Mouse (Mus musculus) forebrain, embryonic 15.5 days (tissue): ENCODE measurements at regions not wholly inside any gene's neighbourhood (a gene's known extent, or its start where the extent isn't known, plus 50 kb on each side); places are given as distances from the start of the nearest gene placed in this dataset.

ENCODE experiments used
- ATAC-seq: fragments of 200-750 bp; cut with Nextera tagmentation; replicated peaks from 2 replicates; pipeline ENCODE4 v1.8.0; 2017; ENCODE audit warnings: mild to moderate bottlenecking, moderate TSS enrichment, moderate library complexity
- H3K27ac ChIP-seq: fragments of 300-500 bp; sonication (generic); replicated peaks from 2 replicates; pipeline ENCODE4 v1.5.1; 2015; ENCODE audit warnings: mild to moderate bottlenecking, inconsistent platforms
- H3K27me3 ChIP-seq: fragments of 300-500 bp; sonication (generic); 2 replicates; pipeline ENCODE4 v1.6.1; 2015; ENCODE audit warnings: inconsistent platforms
- H3K36me3 ChIP-seq: fragments of 300-500 bp; sonication (generic); 2 replicates; pipeline ENCODE4 v1.6.1; 2015; ENCODE audit warnings: mild to moderate bottlenecking, inconsistent platforms
- H3K4me1 ChIP-seq: fragments of 300-500 bp; sonication (generic); 2 replicates; pipeline ENCODE4 v1.6.1; 2015; ENCODE audit warnings: inconsistent platforms
- H3K4me2 ChIP-seq: fragments of 300-500 bp; sonication (generic); replicated peaks from 2 replicates; pipeline ENCODE4 v1.6.1; 2015; ENCODE audit warnings: mild to moderate bottlenecking, inconsistent platforms
- H3K4me3 ChIP-seq: fragments of 300-500 bp; sonication (generic); 2 replicates; pipeline ENCODE4 v1.5.1; 2015; ENCODE audit warnings: mild to moderate bottlenecking, inconsistent platforms
- H3K9ac ChIP-seq: fragments of 300-500 bp; sonication (generic); replicated peaks from 2 replicates; pipeline ENCODE4 v1.6.1; 2015; ENCODE audit warnings: mild to moderate bottlenecking, inconsistent platforms
- H3K9me3 ChIP-seq: fragments of 300-500 bp; sonication (generic); 2 replicates; pipeline ENCODE4 v1.6.1; 2016; ENCODE audit warnings: inconsistent platforms
- WGBS: fragments of 180-500 bp; shearing (Covaris S2); methylation state at CpG from one replicate; pipeline ENCODE4 v1.1.7; 2015; ENCODE audit warnings: mixed read lengths; 5-methylcytosine and 5-hydroxymethylcytosine counted together

- H3K9me3 ChIP-seq = no peaks in the 10 kb centered on the region
- H3K4me2 ChIP-seq = no peak overlapping the region
- no peak for ATAC-seq
- WGBS = 15% methylated on average over 15 of the region's 15 CpGs
- no peaks in the 10 kb centered on the region for H3K27me3 ChIP-seq
- no peak overlapping the region for H3K27ac ChIP-seq
- H3K9ac ChIP-seq = no peak overlapping the region
- H3K4me1 ChIP-seq = no peaks in the 10 kb centered on the region
- no peak overlapping the region for H3K4me3 ChIP-seq
- H3K36me3 ChIP-seq = no peaks in the 10 kb centered on the region
Measured at GRCm38 (mm10) chr8:88972993-88973690, 70.8 kb downstream of the Sall1 start.

- H3K4me1 ChIP-seq = no peaks in the 10 kb centered on the region
- H3K27ac ChIP-seq = no peak overlapping the region
- H3K36me3 ChIP-seq = no peaks in the 10 kb centered on the region
Measured at GRCm38 (mm10) chr8:88958843-88959242, 85.1 kb downstream of the Sall1 start.

GRCm38 (mm10) chr8:88953178-88953577, 90.8 kb downstream of the Sall1 start:
- WGBS = 54% methylated on average over 2 of the region's 2 CpGs
- Histone ChIP-seq H3K4me2 (no peak overlapping the region), H3K27ac (no peak overlapping the region), H3K4me3 (no peak overlapping the region), H3K4me1 (no peaks in the 10 kb centered on the region), H3K27me3 (no peaks in the 10 kb centered on the region), H3K36me3 (no peaks in the 10 kb centered on the region), H3K9me3 (no peaks in the 10 kb centered on the region), H3K9ac (no peak overlapping the region)
- no peak for ATAC-seq

More at GRCm38 (mm10) chr8:88958843-88959242, 85.1 kb downstream of the Sall1 start:
- H3K4me2 ChIP-seq = no peak overlapping the region
- ATAC-seq = no peak
- no peak overlapping the region for H3K4me3 ChIP-seq
- no peak overlapping the region for H3K9ac ChIP-seq
- H3K27me3 ChIP-seq = no peaks in the 10 kb centered on the region
- no peaks in the 10 kb centered on the region for H3K9me3 ChIP-seq

- H3K4me1 ChIP-seq = no peaks in the 10 kb centered on the region
- H3K4me3 ChIP-seq = no peak overlapping the region
- H3K9me3 ChIP-seq = no peaks in the 10 kb centered on the region
- H3K4me2 ChIP-seq = no peak overlapping the region
- no peaks in the 10 kb centered on the region for H3K36me3 ChIP-seq
- no peak overlapping the region for H3K9ac ChIP-seq
- no peak for ATAC-seq
- no peaks in the 10 kb centered on the region for H3K27me3 ChIP-seq
- no peak overlapping the region for H3K27ac ChIP-seq
- 88% methylated on average over 7 of the region's 7 CpGs for WGBS
Measured at GRCm38 (mm10) chr8:88951829-88952155, 92.2 kb downstream of the Sall1 start.

- H3K9ac ChIP-seq = no peak overlapping the region
- H3K36me3 ChIP-seq = no peaks in the 10 kb centered on the region
- no peaks in the 10 kb centered on the region for H3K27me3 ChIP-seq
- no peak overlapping the region for H3K4me3 ChIP-seq
- H3K9me3 ChIP-seq = no peaks in the 10 kb centered on the region
- no peak overlapping the region for H3K4me2 ChIP-seq
- no peaks in the 10 kb centered on the region for H3K4me1 ChIP-seq
- no peak for ATAC-seq
- H3K27ac ChIP-seq = no peak overlapping the region
- 93% methylated on average over 16 of the region's 16 CpGs for WGBS
Measured at GRCm38 (mm10) chr8:88951145-88951828, 92.7 kb downstream of the Sall1 start.

GRCm38 (mm10) chr8:88949975-88950374, 94.0 kb downstream of the Sall1 start:
- Histone ChIP-seq H3K4me2 (no peak overlapping the region), H3K9me3 (no peaks in the 10 kb centered on the region), H3K4me3 (no peak overlapping the region), H3K36me3 (no peaks in the 10 kb centered on the region), H3K4me1 (no peaks in the 10 kb centered on the region), H3K27ac (no peak overlapping the region), H3K9ac (no peak overlapping the region), H3K27me3 (no peaks in the 10 kb centered on the region)
- 96% methylated on average over 6 of the region's 6 CpGs for WGBS
- ATAC-seq = no peak

GRCm38 (mm10) chr8:88948981-88949380, 95.0 kb downstream of the Sall1 start:
- Histone ChIP-seq H3K4me3 (no peak overlapping the region), H3K36me3 (no peaks in the 10 kb centered on the region), H3K27me3 (no peaks in the 10 kb centered on the region), H3K4me2 (no peak overlapping the region), H3K4me1 (no peaks in the 10 kb centered on the region), H3K9me3 (no peaks in the 10 kb centered on the region), H3K27ac (no peak overlapping the region), H3K9ac (no peak overlapping the region)
- no peak for ATAC-seq
- WGBS = 74% methylated on average over 16 of the region's 16 CpGs

GRCm38 (mm10) chr8:88948328-88948727, 95.6 kb downstream of the Sall1 start:
- Histone ChIP-seq H3K9me3 (no peaks in the 10 kb centered on the region), H3K9ac (no peak overlapping the region), H3K36me3 (no peaks in the 10 kb centered on the region), H3K4me1 (no peaks in the 10 kb centered on the region), H3K4me3 (no peak overlapping the region), H3K27ac (no peak overlapping the region), H3K4me2 (no peak overlapping the region), H3K27me3 (no peaks in the 10 kb centered on the region)
- 74% methylated on average over 6 of the region's 6 CpGs for WGBS
- no peak for ATAC-seq

GRCm38 (mm10) chr8:88947384-88947783, 96.6 kb downstream of the Sall1 start:
- 62% methylated on average over 3 of the region's 3 CpGs for WGBS
- Histone ChIP-seq H3K4me1 (no peaks in the 10 kb centered on the region), H3K36me3 (no peaks in the 10 kb centered on the region), H3K4me2 (no peak overlapping the region), H3K4me3 (no peak overlapping the region), H3K9me3 (no peaks in the 10 kb centered on the region), H3K27ac (no peak overlapping the region), H3K9ac (no peak overlapping the region), H3K27me3 (no peaks in the 10 kb centered on the region)
- no peak for ATAC-seq

GRCm38 (mm10) chr8:88945656-88946055, 98.3 kb downstream of the Sall1 start:
- ATAC-seq = no peak
- no peaks in the 10 kb centered on the region for H3K36me3 ChIP-seq
- no peak overlapping the region for H3K4me2 ChIP-seq
- H3K27ac ChIP-seq = no peak overlapping the region
- 63% methylated on average over 8 of the region's 8 CpGs for WGBS
- H3K4me1 ChIP-seq = no peaks in the 10 kb centered on the region
- H3K27me3 ChIP-seq = no peaks in the 10 kb centered on the region
- H3K9me3 ChIP-seq = no peaks in the 10 kb centered on the region
- H3K4me3 ChIP-seq = no peak overlapping the region
- H3K9ac ChIP-seq = no peak overlapping the region

- Histone ChIP-seq H3K4me3 (no peak overlapping the region), H3K36me3 (no peaks in the 10 kb centered on the region), H3K4me1 (no peaks in the 10 kb centered on the region), H3K4me2 (no peak overlapping the region), H3K27ac (no peak overlapping the region), H3K9me3 (no peaks in the 10 kb centered on the region), H3K9ac (no peak overlapping the region), H3K27me3 (no peaks in the 10 kb centered on the region)
- 57% methylated on average over 4 of the region's 4 CpGs for WGBS
- no peak for ATAC-seq
Measured at GRCm38 (mm10) chr8:88944038-88944437, 99.9 kb downstream of the Sall1 start.

- 42% methylated on average over 16 of the region's 16 CpGs for WGBS
- Histone ChIP-seq H3K9me3 (no peaks in the 10 kb centered on the region), H3K9ac (no peak overlapping the region), H3K4me2 (no peak overlapping the region), H3K4me1 (no peaks in the 10 kb centered on the region), H3K27ac (no peak overlapping the region), H3K4me3 (no peak overlapping the region), H3K27me3 (no peaks in the 10 kb centered on the region), H3K36me3 (no peaks in the 10 kb centered on the region)
- no peak for ATAC-seq
Measured at GRCm38 (mm10) chr8:88939071-88939746, 104.8 kb downstream of the Sall1 start.
